Mouse (Mus musculus): ENCODE data around the gene Fkbp3. TPM values are rescaled to one million over a fixed set of nuclear protein-coding genes. Genes with fewer than 3 reads are reported as not detected.
"Not testable (repeated sequence)": the region's sequence is repeated elsewhere in the genome, so short reads cannot be mapped to it uniquely, and the experiment has no call there.

Gene Fkbp3
- 100 to 1,000 TPM; 152 to 162 TPM for total RNA-seq (2021)
- long read RNA-seq, experiment 1, transcript Fkbp3-201 (7 exons, 1,022 nt) = major isoform, 148 of 154 reads
- long read RNA-seq, experiment 1, partial matches to known transcripts = 1 of 154 reads
- long read RNA-seq, experiment 1, other reads (novel, unspliced or antisense) = 4 of 154 reads
- long read RNA-seq, experiment 2, transcript Fkbp3-201 (7 exons, 1,022 nt) = major isoform, 93 of 99 reads
- long read RNA-seq, experiment 2, partial matches to known transcripts = 1 of 99 reads
- long read RNA-seq, experiment 2, other reads (novel, unspliced or antisense) = 5 of 99 reads

DNA sequence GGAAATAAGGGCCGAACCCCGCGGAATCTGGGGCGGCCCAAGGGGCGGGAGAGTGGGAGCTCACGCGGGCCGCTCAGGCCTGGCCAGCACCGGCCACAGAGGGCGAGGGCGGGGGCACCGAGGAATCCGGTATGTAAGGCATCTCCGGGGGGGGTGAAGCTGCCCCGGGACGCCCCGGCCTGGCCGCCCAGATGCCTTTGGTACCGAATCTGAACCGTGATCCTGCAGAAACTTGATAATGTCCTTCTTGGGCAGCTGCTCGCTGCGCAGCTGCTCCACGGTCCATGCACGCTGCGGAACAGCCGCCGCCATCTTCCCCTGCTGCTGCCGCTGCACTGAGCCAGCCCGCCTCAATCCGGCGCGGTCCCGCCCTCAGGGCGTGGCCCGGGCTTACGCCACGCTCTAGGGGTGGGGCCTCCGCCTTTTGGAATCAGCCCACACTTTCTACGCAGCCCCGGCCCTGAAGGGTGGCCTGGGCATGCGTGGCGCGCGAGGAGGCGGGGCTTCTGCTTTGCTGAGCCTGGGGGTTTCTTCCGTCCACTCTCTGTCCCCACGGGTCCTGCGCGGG, at the start of gene Fkbp3:
Fkbp3 (minus strand) TSS at position 397 of the 568 bp plus-strand sequence.
- peak; percentile 97 to 98 for DNase-seq (ENCODE audit: extremely low spot score in 1 of 2, low spot score in 2 of 2)
- TF ChIP-seq CTCF (IDR thresholded peaks at IDR 0.05) = no peak
- intact Hi-C loops (cut with DNase I) = loop anchor here (1.0 to 5.0 kb wide), 2 partner anchors 36 to 108 kb away; partner anchors contain the start of genes Klhl28, Prpf39 and Togaram1
- Histone ChIP-seq H3K27ac (peak within 1 kb of the TSS; percentile 96), H3K4me3 (peak within 1 kb of the TSS; percentile 68)

- intact Hi-C loops (cut with DNase I) = no loop called here
- no peak for TF ChIP-seq CTCF (IDR thresholded peaks at IDR 0.05)
- no peak for DNase-seq (ENCODE audit: extremely low spot score in 1 of 2, low spot score in 2 of 2)
- H3K4me3 ChIP-seq = no peak overlapping the region
- H3K27ac ChIP-seq = no peak overlapping the region
Measured at GRCm38 (mm10) chr12:65119451-65119850, 45.6 kb upstream of the Fkbp3 start.

- DNase-seq (ENCODE audit: extremely low spot score in 1 of 2, low spot score in 2 of 2) = no peak
- TF ChIP-seq CTCF (IDR thresholded peaks at IDR 0.05) = no peak
- Histone ChIP-seq H3K27ac (no peak overlapping the region), H3K4me3 (no peak overlapping the region)
- intact Hi-C loops (cut with DNase I) = no loop called here
Measured at GRCm38 (mm10) chr12:65118968-65119367, 45.2 kb upstream of the Fkbp3 start.

GRCm38 (mm10) chr12:65114978-65115377, 41.2 kb upstream of the Fkbp3 start:
- intact Hi-C loops (cut with DNase I) = not testable (repeated sequence)

GRCm38 (mm10) chr12:65113925-65114324, 40.1 kb upstream of the Fkbp3 start:
- Histone ChIP-seq H3K27ac (no peak overlapping the region), H3K4me3 (no peak overlapping the region)
- intact Hi-C loops (cut with DNase I) = no loop called here
- no peak for TF ChIP-seq CTCF (IDR thresholded peaks at IDR 0.05)
- DNase-seq (ENCODE audit: extremely low spot score in 1 of 2, low spot score in 2 of 2) = no peak

More at GRCm38 (mm10) chr12:65114978-65115377, 41.2 kb upstream of the Fkbp3 start:
- not testable (repeated sequence) for DNase-seq (ENCODE audit: extremely low spot score in 1 of 2, low spot score in 2 of 2); H3K27ac ChIP-seq; H3K4me3 ChIP-seq

DNA sequence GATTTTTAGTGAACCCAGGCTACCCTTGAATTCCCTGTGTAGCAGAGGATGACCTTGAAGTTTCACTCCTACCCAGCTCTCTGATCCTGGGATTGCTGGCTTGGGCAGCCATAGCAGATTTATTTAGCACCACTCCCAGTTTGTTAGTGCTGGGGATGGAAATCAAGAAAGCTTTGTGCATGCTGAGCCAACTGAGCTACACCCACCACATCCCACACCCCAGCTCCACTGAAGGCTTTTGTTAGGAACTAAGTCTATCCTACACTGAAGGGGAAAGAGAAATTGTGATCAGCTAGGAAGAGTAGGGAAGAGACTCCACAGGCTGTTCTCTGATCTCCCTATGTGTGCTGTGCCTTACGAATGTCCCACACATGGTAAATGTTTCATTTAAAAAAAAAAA, 39.0 kb upstream of the Fkbp3 start:
- no peak overlapping the region for H3K27ac ChIP-seq
- intact Hi-C loops (cut with DNase I) = no loop called here
- no peak overlapping the region for H3K4me3 ChIP-seq
- DNase-seq (ENCODE audit: extremely low spot score in 1 of 2, low spot score in 2 of 2) = no peak
- TF ChIP-seq CTCF (IDR thresholded peaks at IDR 0.05) = no peak

DNA sequence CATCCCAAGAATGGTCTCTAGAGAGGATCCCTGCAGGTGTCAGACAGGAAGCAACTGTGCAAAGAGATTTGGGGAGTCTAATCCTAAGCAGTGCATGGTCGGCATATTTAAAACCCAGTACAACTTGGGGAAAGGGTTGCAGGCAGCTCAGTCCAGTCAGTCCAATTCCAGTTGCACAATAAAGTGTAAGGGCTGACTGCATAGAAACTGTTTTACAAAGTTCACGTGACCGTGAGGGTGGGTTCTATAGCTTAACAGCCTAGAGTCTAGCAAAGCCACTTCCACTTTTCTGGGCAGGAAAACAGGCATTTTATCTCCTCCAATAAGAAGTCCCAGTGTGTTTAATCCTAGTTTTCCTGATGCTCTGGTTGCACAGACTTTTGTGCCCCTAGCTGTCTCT, 37.7 kb upstream of the Fkbp3 start:
- intact Hi-C loops (cut with DNase I) = no loop called here
- DNase-seq (ENCODE audit: extremely low spot score in 1 of 2, low spot score in 2 of 2) = no peak
- TF ChIP-seq CTCF (IDR thresholded peaks at IDR 0.05) = no peak
- Histone ChIP-seq H3K27ac (no peak overlapping the region), H3K4me3 (no peak overlapping the region)

- Histone ChIP-seq H3K27ac (no peak overlapping the region), H3K4me3 (no peak overlapping the region)
- intact Hi-C loops (cut with DNase I) = no loop called here
- no peak for DNase-seq (ENCODE audit: extremely low spot score in 1 of 2, low spot score in 2 of 2)
- no peak for TF ChIP-seq CTCF (IDR thresholded peaks at IDR 0.05)
Measured at GRCm38 (mm10) chr12:65108746-65109145, 34.9 kb upstream of the Fkbp3 start.

- no peak for TF ChIP-seq CTCF (IDR thresholded peaks at IDR 0.05)
- DNase-seq (ENCODE audit: extremely low spot score in 1 of 2, low spot score in 2 of 2) = no peak
- no peak overlapping the region for H3K4me3 ChIP-seq
- H3K27ac ChIP-seq = no peak overlapping the region
- intact Hi-C loops (cut with DNase I) = no loop called here
Measured at GRCm38 (mm10) chr12:65076906-65077305, 3.1 kb upstream of the Fkbp3 start.

DNA sequence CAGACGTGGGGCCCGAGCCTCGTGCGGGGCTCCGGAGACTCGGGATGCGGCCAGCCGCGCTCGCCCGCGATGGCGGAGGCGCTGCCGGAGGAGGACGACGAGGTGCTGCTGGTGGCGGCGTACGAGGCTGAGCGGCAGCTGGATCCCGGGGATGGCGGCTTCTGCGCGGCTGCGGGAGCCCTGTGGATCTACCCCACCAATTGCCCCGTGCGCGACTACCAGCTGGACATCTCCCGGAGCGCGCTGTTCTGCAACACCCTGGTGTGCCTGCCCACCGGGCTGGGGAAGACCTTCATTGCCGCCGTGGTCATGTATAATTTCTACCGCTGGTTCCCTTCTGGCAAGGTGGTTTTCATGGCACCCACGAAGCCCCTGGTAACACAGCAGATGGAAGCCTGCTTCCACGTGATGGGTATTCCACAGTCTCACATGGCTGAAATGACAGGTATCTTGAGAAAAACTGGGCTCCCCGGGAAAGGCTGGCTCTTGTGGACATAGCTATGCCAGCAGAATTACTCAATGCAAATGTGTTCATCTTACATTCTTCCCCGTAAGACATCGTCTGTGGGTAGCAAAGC, 2.0 kb upstream of the Fkbp3 start:
- intact Hi-C loops (cut with DNase I) = loop anchor here (1.0 kb wide), 1 partner anchor 96 kb away; the partner anchor contains the start of gene Mis18bp1
- H3K27ac ChIP-seq = peak overlapping the region; percentile 96
- H3K4me3 ChIP-seq = peak overlapping the region; percentile 68
- TF ChIP-seq CTCF (IDR thresholded peaks at IDR 0.05) = no peak
- DNase-seq (ENCODE audit: extremely low spot score in 1 of 2, low spot score in 2 of 2) = no peak

DNA sequence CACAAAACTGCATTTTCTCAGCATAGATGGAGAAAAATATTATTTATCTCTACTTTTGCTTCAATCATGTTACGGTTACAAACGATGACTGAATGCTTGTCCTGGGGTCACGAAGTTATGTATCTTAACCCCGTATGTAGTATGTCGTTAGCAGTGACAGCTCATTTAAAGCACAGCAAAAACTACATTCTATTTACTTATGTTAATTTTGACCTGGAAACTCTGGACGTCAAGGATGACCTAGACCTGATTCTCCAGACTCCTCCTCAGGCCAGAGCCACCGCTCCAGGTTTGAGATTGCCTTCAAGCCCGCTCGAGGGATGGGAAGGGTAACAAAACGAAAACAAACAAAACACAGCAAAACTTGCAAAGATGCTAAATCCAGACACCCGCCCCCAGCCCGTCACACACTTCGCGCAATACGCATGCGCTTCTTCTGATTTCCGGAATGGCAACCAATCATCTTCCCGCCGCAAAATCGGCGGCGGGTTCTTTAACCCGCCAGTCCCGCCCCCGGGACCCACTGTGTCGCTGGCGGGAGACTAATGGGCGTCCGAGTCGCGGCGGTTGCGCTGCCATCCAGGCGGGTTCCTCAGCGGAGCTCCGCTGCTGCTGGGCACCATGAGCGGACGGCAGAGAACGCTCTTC, 1.4 kb upstream of the Fkbp3 start, which contains the start of gene Fancm:
Fancm (plus strand) TSS at position 519 of the 648 bp plus-strand sequence.
- Histone ChIP-seq H3K27ac (peak within 1 kb of the TSS; percentile 96), H3K4me3 (peak within 1 kb of the TSS; percentile 68)
- peak; percentile 90 to 91 for DNase-seq (ENCODE audit: extremely low spot score in 1 of 2, low spot score in 2 of 2)
- intact Hi-C loops (cut with DNase I) = loop anchor here (1.0 kb wide), 1 partner anchor 97 kb away; the partner anchor contains the start of gene Mis18bp1
- TF ChIP-seq CTCF (IDR thresholded peaks at IDR 0.05) = no peak

- TF ChIP-seq CTCF (IDR thresholded peaks at IDR 0.05) = no peak
- intact Hi-C loops (cut with DNase I) = loop anchor here (1.0 to 5.0 kb wide), 3 partner anchors 37 to 109 kb away; partner anchors contain the start of genes Klhl28, Mis18bp1, Prpf39 and Togaram1
- Histone ChIP-seq H3K27ac (peak overlapping the region; percentile 96), H3K4me3 (peak overlapping the region; percentile 68)
- no peak for DNase-seq (ENCODE audit: extremely low spot score in 1 of 2, low spot score in 2 of 2)
Measured at GRCm38 (mm10) chr12:65074651-65075050, 844 bp upstream of the Fkbp3 start.

All from left cerebral cortex, adult 2 months (tissue).